Mouse (Mus musculus) myocyte (in vitro differentiated cells): ENCODE measurements around the gene Clp1. TPM values are rescaled to one million over a fixed set of nuclear protein-coding genes. Genes with fewer than 3 reads are reported as not detected.

Source experiments
- H3K27me3 ChIP-seq: one replicate; pipeline ENCODE4 v1.6.1; 2011; ENCODE audit not compliant: control insufficient read depth, insufficient read depth, insufficient read length
- H3K36me3 ChIP-seq: one replicate; pipeline ENCODE4 v1.6.1; 2011; ENCODE audit not compliant: control insufficient read depth, insufficient read depth
- H3K4me2 ChIP-seq: one replicate; pipeline ENCODE4 v1.6.1; 2011; ENCODE audit warnings: low read depth, control low read depth
- H3K4me3 ChIP-seq: one replicate; pipeline ENCODE4 v1.5.1; 2011; ENCODE audit warnings: mild to moderate bottlenecking, control low read depth, moderate library complexity
- H3K79me2 ChIP-seq: one replicate; pipeline ENCODE4 v1.6.1; 2011; ENCODE audit not compliant: control insufficient read depth, insufficient read depth
- H3ac ChIP-seq: one replicate; pipeline ENCODE4 v1.6.1; 2011; ENCODE audit not compliant: control insufficient read depth, insufficient read length
- CEBPB ChIP-seq: IDR thresholded peaks from 2 replicates; pipeline ENCODE4 v1.6.1; 2011; ENCODE audit warnings: mild to moderate bottlenecking, moderate library complexity; ENCODE audit not compliant: poor library complexity, insufficient read depth, severe bottlenecking
- E2F4 ChIP-seq: IDR thresholded peaks from one replicate; pipeline ENCODE4 v1.6.1; 2011; ENCODE audit warnings: mild to moderate bottlenecking, control low read depth, moderate library complexity; ENCODE audit not compliant: insufficient read depth
- MAX ChIP-seq: IDR thresholded peaks from one replicate; pipeline ENCODE4 v1.6.1; 2011; ENCODE audit warnings: low read depth, mild to moderate bottlenecking, control low read depth
- MYOD1 ChIP-seq, 3 experiments: IDR thresholded peaks; one replicate each; pipeline ENCODE4 v1.6.1; 2011; ENCODE audit warnings: control low read depth in 2 of 3, low read depth in 2 of 3, mild to moderate bottlenecking in 2 of 3, moderate library complexity in 1 of 3; ENCODE audit not compliant: insufficient read length in 2 of 3, control insufficient read depth in 1 of 3
- MYOG ChIP-seq, 3 experiments: IDR thresholded peaks; one replicate each; pipeline ENCODE4 v1.6.1; 2011; ENCODE audit warnings: control low read depth in 2 of 3, low read depth in 2 of 3, mild to moderate bottlenecking in 2 of 3; ENCODE audit not compliant: insufficient read length in 2 of 3, control insufficient read depth in 1 of 3, insufficient read depth in 1 of 3
- POLR2A ChIP-seq: IDR thresholded peaks from one replicate; pipeline ENCODE4 v1.6.1; 2011; ENCODE audit warnings: low read depth, mild to moderate bottlenecking, control low read depth, moderate library complexity; ENCODE audit not compliant: insufficient read length
- POLR2AphosphoS2 ChIP-seq: IDR thresholded peaks from one replicate; pipeline ENCODE4 v1.6.1; 2011; ENCODE audit warnings: low read depth, control low read depth; ENCODE audit not compliant: insufficient read length
- REST ChIP-seq: IDR thresholded peaks from one replicate; pipeline ENCODE4 v1.6.1; 2011; ENCODE audit warnings: mild to moderate bottlenecking, control low read depth, moderate library complexity; ENCODE audit not compliant: insufficient read depth, insufficient read length
- SRF ChIP-seq: IDR thresholded peaks from one replicate; pipeline ENCODE4 v1.6.1; 2011; ENCODE audit warnings: low read depth; ENCODE audit not compliant: control insufficient read depth, insufficient read length
- TCF12 ChIP-seq: IDR thresholded peaks from one replicate; pipeline ENCODE4 v1.6.1; 2011; ENCODE audit warnings: mild to moderate bottlenecking, control low read depth; ENCODE audit not compliant: poor library complexity, insufficient read depth, severe bottlenecking
- TCF3 ChIP-seq: IDR thresholded peaks from one replicate; pipeline ENCODE4 v1.6.1; 2011; ENCODE audit warnings: low read depth, control low read depth; ENCODE audit not compliant: insufficient read length
- USF1 ChIP-seq: IDR thresholded peaks from one replicate; pipeline ENCODE4 v1.6.1; 2011; ENCODE audit warnings: low read depth, mild to moderate bottlenecking, control low read depth, moderate library complexity
- polyA plus RNA-seq: library from polyadenylated mRNA; unstranded; fragments of >200 nt; fragmentation: generic; extraction: Trizol; gene quantifications from one replicate; pipeline ENCODE4 v1.2.1, GENCODE M21; 2012; ENCODE audit warnings: missing spikeins

Clp1 gene
- polyA plus RNA-seq, 1 experiment, result 7.1 TPM

DNA sequence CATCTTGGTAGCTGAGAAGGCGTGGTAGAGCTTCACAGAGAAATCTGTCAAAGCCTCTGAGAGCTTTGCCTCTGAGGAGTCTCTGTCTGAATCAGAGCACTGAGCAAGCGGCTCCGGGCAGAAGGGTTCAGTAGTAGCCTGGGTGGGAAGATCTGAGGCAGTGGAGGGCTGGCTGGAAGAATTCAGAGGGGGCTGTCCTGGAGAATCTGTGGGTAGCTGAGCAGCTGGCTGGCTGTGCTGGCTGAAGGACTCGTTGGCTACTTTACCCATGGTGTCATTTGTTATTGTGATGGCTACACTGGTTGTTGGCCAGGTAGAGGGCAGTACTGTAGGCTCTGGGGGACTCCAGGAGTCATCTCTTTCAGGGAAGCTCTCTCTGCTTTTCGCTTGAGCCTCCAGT lies 46.0 kb upstream of the Clp1 start:
- Histone ChIP-seq H3K4me3 (no peak overlapping the region), H3K27me3 (no peaks in the 10 kb centered on the region), H3K36me3 (no peaks in the 10 kb centered on the region), H3ac (no peak overlapping the region), H3K4me2 (peak overlapping the region; percentile 32), H3K79me2 (no peaks in the 10 kb centered on the region)
- TF ChIP-seq TCF3 (no peak), POLR2AphosphoS2 (no peak)

DNA sequence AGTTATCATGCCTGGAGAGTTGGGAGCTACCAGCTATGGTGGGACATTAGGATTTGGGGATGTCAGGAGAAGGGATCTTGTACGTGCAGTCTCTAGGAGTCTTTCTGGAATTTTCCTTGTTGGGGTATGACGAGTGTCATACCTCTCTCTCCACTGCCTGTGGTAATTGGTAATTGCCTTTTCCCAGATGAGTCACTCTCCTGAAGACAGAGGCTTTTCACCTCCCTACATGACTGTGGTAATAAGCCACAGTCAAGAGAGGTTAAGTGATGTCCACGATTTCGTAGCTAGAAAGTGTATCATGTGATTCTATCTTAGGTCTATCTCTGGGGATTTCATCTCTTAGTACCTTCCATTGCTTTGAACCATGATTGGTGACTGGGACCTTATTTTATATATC lies 45.3 kb upstream of the Clp1 start:
- TF ChIP-seq REST (no peak), E2F4 (no peak)
- Histone ChIP-seq H3K79me2 (no peaks in the 10 kb centered on the region), H3K27me3 (no peaks in the 10 kb centered on the region), H3K4me3 (no peak overlapping the region), H3ac (no peak overlapping the region), H3K36me3 (no peaks in the 10 kb centered on the region), H3K4me2 (peak overlapping the region; percentile 32)

- no peaks in the 10 kb centered on the region for H3K79me2 ChIP-seq
- H3K4me3 ChIP-seq, result no peak overlapping the region
- no peak overlapping the region for H3K4me2 ChIP-seq
- TF ChIP-seq SRF (no peak), TCF3 (no peak), MAX (no peak), MYOD1 (IDR thresholded peaks at IDR 0.05; ENCODE audit: control insufficient read depth in 1 of 3, insufficient read length in 2 of 3, low read depth in 2 of 3) (no peak), USF1 (no peak), MYOG (IDR thresholded peaks at IDR 0.05; ENCODE audit: control insufficient read depth in 1 of 3, insufficient read depth in 1 of 3, insufficient read length in 2 of 3, low read depth in 2 of 3) (no peak), POLR2A (no peak), TCF12 (no peak)
- no peak overlapping the region for H3ac ChIP-seq
- no peaks in the 10 kb centered on the region for H3K36me3 ChIP-seq
- no peaks in the 10 kb centered on the region for H3K27me3 ChIP-seq
Measured at GRCm38 (mm10) chr2:84770501-84770900, 43.4 kb upstream of the Clp1 start.

GRCm38 (mm10) chr2:84762818-84763217 lies 35.7 kb upstream of the Clp1 start:
- no peak overlapping the region for H3ac ChIP-seq
- no peaks in the 10 kb centered on the region for H3K79me2 ChIP-seq
- H3K4me2 ChIP-seq, result no peak overlapping the region
- H3K4me3 ChIP-seq, result no peak overlapping the region
- no peaks in the 10 kb centered on the region for H3K36me3 ChIP-seq
- TF ChIP-seq POLR2A (no peak), TCF3 (no peak), MYOG (IDR thresholded peaks at IDR 0.05; ENCODE audit: control insufficient read depth in 1 of 3, insufficient read depth in 1 of 3, insufficient read length in 2 of 3, low read depth in 2 of 3) (no peak), E2F4 (no peak), TCF12 (no peak), SRF (no peak), CEBPB (no peak), POLR2AphosphoS2 (no peak), REST (no peak), USF1 (no peak), MAX (no peak), MYOD1 (IDR thresholded peaks at IDR 0.05; ENCODE audit: control insufficient read depth in 1 of 3, insufficient read length in 2 of 3, low read depth in 2 of 3) (no peak)
- no peaks in the 10 kb centered on the region for H3K27me3 ChIP-seq

GRCm38 (mm10) chr2:84762295-84762694 lies 35.1 kb upstream of the Clp1 start:
- H3K79me2 ChIP-seq, result no peaks in the 10 kb centered on the region
- H3K36me3 ChIP-seq, result no peaks in the 10 kb centered on the region
- no peak overlapping the region for H3ac ChIP-seq
- no peaks in the 10 kb centered on the region for H3K27me3 ChIP-seq
- H3K4me2 ChIP-seq, result no peak overlapping the region
- no peak overlapping the region for H3K4me3 ChIP-seq
- TF ChIP-seq E2F4 (no peak), MAX (no peak), TCF3 (no peak), CEBPB (no peak), USF1 (no peak), SRF (no peak), MYOD1 (IDR thresholded peaks at IDR 0.05; ENCODE audit: control insufficient read depth in 1 of 3, insufficient read length in 2 of 3, low read depth in 2 of 3) (no peak), MYOG (IDR thresholded peaks at IDR 0.05; ENCODE audit: control insufficient read depth in 1 of 3, insufficient read depth in 1 of 3, insufficient read length in 2 of 3, low read depth in 2 of 3) (no peak), POLR2A (no peak), POLR2AphosphoS2 (no peak), TCF12 (no peak), REST (no peak)

DNA sequence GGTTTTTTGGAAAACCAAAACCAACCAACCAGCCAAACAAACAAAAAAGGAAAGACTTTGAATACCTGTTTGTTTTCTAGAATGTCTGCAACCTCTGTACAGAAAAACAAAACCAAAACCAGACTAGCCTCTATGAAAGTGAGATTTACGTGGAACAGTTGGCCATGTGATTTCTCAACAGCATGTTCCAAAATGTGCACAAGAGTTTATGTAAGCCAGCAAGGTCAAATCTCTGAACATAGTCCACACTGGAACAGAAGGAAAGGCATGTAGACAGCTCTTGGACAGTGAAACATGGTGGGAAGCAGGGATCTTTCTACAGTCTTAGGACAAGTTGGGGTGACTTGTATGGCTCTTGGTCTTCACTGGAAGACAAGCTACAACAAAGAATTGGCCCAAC lies 34.7 kb upstream of the Clp1 start:
- Histone ChIP-seq H3K79me2 (no peaks in the 10 kb centered on the region), H3ac (no peak overlapping the region), H3K4me3 (no peak overlapping the region), H3K4me2 (no peak overlapping the region), H3K36me3 (no peaks in the 10 kb centered on the region), H3K27me3 (no peaks in the 10 kb centered on the region)
- TF ChIP-seq TCF12 (no peak), USF1 (no peak), REST (no peak), MYOG (IDR thresholded peaks at IDR 0.05; ENCODE audit: control insufficient read depth in 1 of 3, insufficient read depth in 1 of 3, insufficient read length in 2 of 3, low read depth in 2 of 3) (no peak), CEBPB (no peak), MYOD1 (IDR thresholded peaks at IDR 0.05; ENCODE audit: control insufficient read depth in 1 of 3, insufficient read length in 2 of 3, low read depth in 2 of 3) (no peak), TCF3 (no peak), POLR2AphosphoS2 (no peak), SRF (no peak)
